Mouse (Mus musculus) testis, adult 2 months (tissue): ENCODE results near the gene Fkbp11.

Experiments used
- CTCF ChIP-seq: fragments of 200-500 bp; IDR thresholded peaks from 2 replicates; pipeline ENCODE4 v1.5.1; 2012; ENCODE audit warnings: low read depth, mild to moderate bottlenecking, inconsistent platforms, low read length, moderate library complexity; ENCODE audit not compliant: control insufficient read depth, insufficient read depth, insufficient replicate concordance
- POLR2A ChIP-seq: fragments of 200-500 bp; IDR thresholded peaks from 2 replicates; pipeline ENCODE4 v1.6.1; 2012; ENCODE audit warnings: low read depth, mild to moderate bottlenecking, inconsistent platforms, low read length, moderate library complexity; ENCODE audit not compliant: control insufficient read depth

GRCm38 (mm10) chr15:98722191-98722590 is 5.8 kb downstream of the Fkbp11 start:
- TF ChIP-seq CTCF, result no peak
- TF ChIP-seq POLR2A, result no peak
